Comparison of ENCODE assay signal across 9 mouse cellular contexts in the genomic region with DNA sequence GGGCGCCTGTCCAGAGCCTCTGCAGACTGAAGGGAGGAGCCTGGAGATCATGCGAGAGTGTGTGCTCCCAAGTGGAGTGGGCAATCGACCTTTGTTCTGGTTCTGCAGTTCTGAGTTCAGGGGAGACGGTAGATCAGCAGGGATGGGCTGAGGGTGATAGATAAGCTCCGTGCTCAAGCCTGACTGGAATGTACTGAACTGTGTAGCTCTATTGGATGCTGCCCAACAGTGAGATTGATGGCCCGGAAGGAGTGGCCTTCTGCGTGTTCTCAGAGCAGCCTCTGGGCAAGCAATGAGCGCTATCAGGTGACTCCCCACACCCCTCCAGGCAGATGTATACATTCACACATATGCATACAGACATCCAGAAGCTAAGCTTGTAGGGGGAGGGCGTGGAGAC.
DNase-seq lines count a peak whose midpoint lies in the region; ATAC-seq lines count a peak whose summit lies in the region.
"Had no signal": no experiment of that assay in that cellular context is flagged by ENCODE, and none has a peak within 500 bp of the region (broad histone marks: within the 10 kb centered on the region; RNA-seq: fewer than 3 reads in every experiment).

No protein-coding gene starts in this region.

- no peaks in the 10 kb centered on the region for H3K27me3 ChIP-seq in hindbrain, embryonic 16.5 days (replicated peaks; ENCODE audit: control insufficient read depth, insufficient read depth, low read length)
- H3K27me3 ChIP-seq: liver, embryonic 13.5 days had no signal

- H3K9me3 ChIP-seq in hindbrain, embryonic 16.5 days (ENCODE audit: control insufficient read depth, low read length): no peaks in the 10 kb centered on the region
- H3K9me3 ChIP-seq: liver, embryonic 13.5 days had no signal

- H3K27ac ChIP-seq in hindbrain, embryonic 16.5 days (ENCODE audit: low read depth, low read length): no peak overlapping the region
- H3K27ac ChIP-seq: liver, embryonic 13.5 days had no signal

- 57% methylated on average over 9 of the region's 9 CpGs for WGBS in hindbrain, embryonic 16.5 days

- no peaks in the 10 kb centered on the region for H3K36me3 ChIP-seq in hindbrain, embryonic 16.5 days (ENCODE audit: control insufficient read depth, insufficient read depth, low read length)
- H3K36me3 ChIP-seq: liver, embryonic 13.5 days had no signal

- peaks cover 3% of the 10 kb centered on the region; the same call in 1 of the 2 replicates for H3K4me1 ChIP-seq in hindbrain, embryonic 16.5 days (ENCODE audit: control insufficient read depth, insufficient read depth, low read depth, low read length)
- H3K4me1 ChIP-seq: liver, embryonic 13.5 days had no signal

- no peak overlapping the region for H3K4me2 ChIP-seq in hindbrain, embryonic 16.5 days (ENCODE audit: low read length)
- H3K4me2 ChIP-seq: liver, embryonic 13.5 days had no signal

- ATAC-seq in hindbrain, embryonic 16.5 days: peak; percentile 56
- ATAC-seq in CD4-positive, CD25-positive, alpha-beta regulatory T cell, adult 4 months: no peak

- no peak overlapping the region for H3K4me3 ChIP-seq in hindbrain, embryonic 16.5 days (ENCODE audit: low read length)
- H3K4me3 ChIP-seq: liver, embryonic 13.5 days had no signal

- DNase-seq in adrenal gland, adult 8-10 months: peak; percentile 24
- peak; percentile 33 for DNase-seq in embryo, embryonic 11 days
- peak; percentile 41 for DNase-seq in lung, postnatal 36 days
- no peak for DNase-seq in testis, postnatal 14 days (ENCODE audit: low spot score)
- no peak for DNase-seq in cerebellum, postnatal 25 days
- DNase-seq: cerebellum, adult 8-10 months; liver, embryonic 13.5 days had no signal

- no peak overlapping the region for H3K9ac ChIP-seq in hindbrain, embryonic 16.5 days (ENCODE audit: low read depth, low read length)
- H3K9ac ChIP-seq: liver, embryonic 13.5 days had no signal

Comparison
In these comparisons a context has a peak if more than half of its experiments do, and no peak if none do; other contexts are left out.
1. DNase-seq: peak in adrenal gland, adult 8-10 months (single experiment), embryo, embryonic 11 days (single experiment) and lung, postnatal 36 days (single experiment); none in testis, postnatal 14 days (single experiment) and cerebellum, postnatal 25 days (0 of 2).